Mouse (Mus musculus) CD4-positive, CD25-positive, alpha-beta regulatory T cell, adult 2 months (primary cell): Measurements from ENCODE around the gene Akap8.

ENCODE experiments used
- DNase-seq: peaks from one replicate; pipeline ENCODE4 v3.0.0-alpha.2; 2012; ENCODE audit warnings: low read depth, low spot score

Akap8 gene

DNA sequence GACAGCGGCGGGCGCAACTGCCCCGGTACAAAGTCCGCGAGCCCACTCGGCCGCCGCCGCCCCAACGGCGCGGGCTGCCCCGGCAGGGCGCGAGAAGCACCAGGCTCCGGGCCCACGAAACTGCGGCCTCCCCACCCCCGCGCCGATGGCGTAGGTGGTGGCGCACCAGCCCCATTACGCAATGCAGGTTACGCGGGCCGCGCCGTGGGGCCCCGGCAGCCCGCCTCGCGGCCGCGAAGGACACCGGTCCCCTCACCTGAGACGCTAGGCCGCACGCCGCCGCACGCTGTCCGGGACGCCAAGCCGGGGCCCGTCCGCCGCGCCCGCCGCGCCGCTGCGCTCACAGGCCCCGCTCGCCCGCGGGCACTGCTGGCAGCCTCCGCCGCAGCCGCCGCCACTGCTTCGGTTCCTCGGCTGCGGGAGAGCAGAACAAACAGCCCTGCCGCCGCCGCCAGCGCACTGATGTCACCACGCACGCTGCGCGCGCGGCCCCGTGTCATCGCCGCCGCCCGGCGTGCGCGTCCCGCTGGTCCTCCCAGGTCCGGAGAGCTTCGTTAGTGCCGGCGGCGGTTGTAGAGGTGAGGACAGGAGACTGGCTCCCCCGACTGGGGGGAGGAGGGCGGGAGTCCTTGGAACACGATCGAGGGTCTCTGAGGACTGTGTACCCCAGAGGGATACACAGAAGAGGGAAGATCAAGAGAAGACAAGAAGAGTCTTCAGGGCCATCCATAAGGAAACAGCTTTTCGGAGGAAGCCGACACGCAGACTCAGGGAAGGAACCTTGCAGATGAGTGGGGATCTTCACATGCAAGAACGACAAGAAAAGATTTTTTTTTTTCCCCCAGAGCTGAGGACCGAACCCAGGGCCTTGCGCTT is 36.5 kb downstream of the Akap8 start, which contains the start of gene Brd4:
Brd4 (minus strand) TSS at position 461 of the 876 bp plus-strand sequence.
- DNase-seq: peak; percentile 93

GRCm38 (mm10) chr17:32283771-32284221 is 37.2 kb downstream of the Akap8 start:
- peak; percentile 84 for DNase-seq

DNA sequence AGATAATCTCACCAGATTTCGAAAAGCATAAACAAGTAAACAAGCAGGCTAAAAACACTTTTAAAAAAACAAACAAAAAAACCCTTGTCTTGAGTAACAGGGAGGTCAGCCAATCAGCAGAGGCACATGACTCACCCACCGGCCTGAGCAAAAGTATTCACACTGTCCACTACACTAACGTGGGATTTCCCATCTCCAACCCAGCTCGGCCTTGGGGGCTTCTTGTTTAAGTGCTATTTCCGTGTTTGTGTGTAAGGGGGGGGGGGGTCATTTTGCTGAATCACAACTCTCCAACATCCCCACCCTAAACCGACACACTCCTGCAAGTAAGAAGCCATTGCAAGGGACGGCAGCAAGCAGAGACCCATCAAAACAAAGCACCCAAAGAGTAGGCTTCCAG is 37.7 kb downstream of the Akap8 start:
- DNase-seq: no peak

DNA sequence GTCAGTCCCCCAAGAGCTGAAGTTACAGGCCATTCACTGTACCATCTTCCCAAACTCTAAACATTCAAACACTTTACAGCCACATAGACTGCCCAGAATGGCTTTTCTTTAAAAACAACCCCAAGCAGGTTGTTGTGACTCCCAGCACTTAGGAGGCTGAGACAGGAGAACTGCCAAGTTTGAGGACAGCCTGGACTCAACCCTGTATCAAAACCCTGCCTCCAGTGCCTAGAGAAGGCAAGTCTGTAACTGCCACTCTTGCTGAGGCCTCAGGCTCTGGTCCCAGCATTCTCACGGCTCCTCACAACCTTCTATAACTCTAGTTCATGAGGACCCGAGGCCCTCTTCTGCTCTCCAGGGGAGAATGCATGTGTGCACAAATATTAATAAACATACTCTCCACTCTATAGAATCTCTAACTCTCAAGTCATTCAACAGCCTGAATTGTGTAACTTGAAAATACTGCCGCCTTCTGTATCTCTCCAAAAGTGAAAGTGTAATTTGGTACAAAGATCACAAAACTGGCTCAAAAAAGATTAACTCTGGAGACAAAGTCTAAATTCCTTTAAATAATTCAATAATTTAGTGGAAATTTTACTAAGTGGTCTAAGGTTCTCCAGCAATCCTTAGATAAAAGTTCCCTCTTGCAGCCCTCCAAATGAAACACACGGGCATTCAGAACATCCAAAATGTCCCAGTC is 39.3 kb downstream of the Akap8 start:
- DNase-seq: peak; percentile 28

GRCm38 (mm10) chr17:32281126-32281525 is 39.9 kb downstream of the Akap8 start:
- no peak for DNase-seq

DNA sequence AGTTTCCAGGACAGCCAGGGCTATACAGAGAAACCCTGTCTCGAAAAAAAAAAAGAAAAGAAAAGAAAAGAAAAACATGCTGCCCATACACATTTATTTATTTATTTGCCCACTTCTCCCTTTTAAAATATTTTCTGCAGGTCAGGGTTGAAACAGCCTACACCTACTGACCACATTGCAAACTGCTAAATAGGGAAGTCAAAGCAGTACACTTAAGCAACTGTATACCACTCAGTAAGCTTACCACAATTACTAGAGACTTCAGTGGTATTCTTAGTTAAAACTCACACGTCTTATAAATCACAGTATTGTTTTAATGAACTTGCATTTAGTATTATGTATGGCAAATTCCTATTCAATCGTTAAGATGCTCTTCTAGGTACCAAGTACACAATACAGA is 40.5 kb downstream of the Akap8 start:
- no peak for DNase-seq

DNA sequence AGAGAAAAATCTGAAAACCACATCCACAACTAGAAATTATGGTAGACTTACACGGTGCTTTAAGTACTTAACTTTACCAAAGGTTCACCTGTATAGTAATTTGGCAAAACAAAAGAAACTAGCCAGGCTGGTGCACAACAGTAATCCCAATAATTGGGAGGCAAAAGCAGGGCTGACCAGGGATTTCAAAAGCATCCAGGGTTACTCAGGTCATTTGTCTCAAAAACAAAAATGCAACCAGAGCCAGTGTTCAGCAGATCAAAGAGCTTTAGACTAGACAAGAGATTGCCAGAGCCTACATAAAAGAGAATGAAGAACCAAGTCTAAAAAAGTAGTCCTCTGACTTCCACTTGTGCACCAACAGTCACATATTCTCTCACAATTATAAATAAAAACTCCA is 43.8 kb downstream of the Akap8 start:
- DNase-seq: no peak

DNA sequence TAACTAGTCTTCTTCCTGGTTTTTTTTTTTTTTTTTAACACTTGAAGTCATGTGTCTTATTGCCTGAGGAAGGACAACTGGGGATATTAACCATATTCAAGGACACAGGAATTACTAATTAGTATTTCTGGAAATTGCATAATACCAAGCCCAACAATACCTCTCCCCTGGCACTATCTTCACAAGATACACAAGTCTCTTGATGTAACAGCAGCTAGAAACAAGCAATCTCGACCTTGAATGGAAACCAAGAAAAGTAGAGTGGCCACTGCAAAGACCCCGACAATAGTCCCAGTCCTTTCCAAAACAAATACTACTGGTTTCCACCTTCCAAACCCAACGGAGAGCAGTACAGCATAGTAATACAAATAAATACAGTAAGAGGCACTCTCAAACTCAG is 45.5 kb downstream of the Akap8 start:
- no peak for DNase-seq

DNA sequence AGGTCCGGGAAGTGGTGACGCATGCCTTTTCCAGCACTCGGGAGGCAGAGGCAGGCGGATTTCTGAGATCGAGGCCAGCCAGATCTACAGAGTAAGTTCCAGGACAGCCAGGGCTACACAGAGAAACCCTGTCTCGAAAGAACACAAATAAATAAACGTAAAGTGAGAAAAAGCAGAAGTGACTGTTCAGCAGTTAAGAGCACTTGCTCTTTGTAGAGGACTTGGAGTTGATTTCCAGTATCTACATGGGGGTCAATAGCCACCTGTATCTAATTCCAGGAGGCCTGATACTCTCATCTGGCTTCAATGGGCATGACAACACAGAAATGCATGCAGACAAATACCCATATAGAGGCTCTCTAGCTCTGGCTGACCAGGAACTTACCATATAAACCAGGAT is 51.9 kb downstream of the Akap8 start:
- no peak for DNase-seq

DNA sequence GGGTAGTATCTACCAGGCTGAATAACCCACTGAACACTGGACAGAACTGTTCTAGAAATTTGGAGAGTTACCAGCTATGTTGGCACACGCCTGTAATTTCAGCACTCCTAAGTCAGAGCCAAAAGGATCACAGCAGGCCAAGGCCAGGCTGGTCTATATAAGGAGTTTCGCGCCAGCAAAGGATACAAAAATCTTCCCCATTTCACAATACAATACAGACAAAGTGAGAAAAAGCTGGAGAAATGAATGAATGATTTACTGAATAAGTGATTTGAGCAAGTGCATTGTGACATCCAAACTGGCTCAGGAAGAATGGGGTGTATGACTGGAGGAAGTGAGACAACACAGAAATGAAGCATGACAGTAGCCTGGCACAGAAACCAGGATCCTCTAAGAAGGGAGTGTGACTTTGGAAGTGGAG is 52.5 kb downstream of the Akap8 start:
- DNase-seq: no peak

GRCm38 (mm10) chr17:32268096-32268495 is 52.9 kb downstream of the Akap8 start:
- no peak for DNase-seq

DNA sequence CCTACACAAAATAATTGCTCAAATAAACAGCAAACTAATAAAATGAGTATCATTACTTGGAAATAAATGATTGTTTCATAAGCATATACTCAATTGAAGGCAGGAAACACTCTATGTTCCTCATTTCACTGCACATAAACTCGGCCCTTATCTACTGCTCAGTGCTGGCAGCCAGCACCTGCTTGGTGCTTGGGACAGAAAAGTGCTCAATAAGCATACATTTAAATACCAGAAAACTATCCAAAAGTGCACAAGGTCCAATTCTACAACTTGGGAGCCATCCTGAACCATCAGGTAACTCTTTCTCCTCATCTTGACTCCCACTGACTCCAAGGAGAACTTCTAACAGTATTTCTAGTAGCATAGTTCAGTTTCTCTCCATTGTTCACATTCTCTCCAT is 53.4 kb downstream of the Akap8 start:
- no peak for DNase-seq

DNA sequence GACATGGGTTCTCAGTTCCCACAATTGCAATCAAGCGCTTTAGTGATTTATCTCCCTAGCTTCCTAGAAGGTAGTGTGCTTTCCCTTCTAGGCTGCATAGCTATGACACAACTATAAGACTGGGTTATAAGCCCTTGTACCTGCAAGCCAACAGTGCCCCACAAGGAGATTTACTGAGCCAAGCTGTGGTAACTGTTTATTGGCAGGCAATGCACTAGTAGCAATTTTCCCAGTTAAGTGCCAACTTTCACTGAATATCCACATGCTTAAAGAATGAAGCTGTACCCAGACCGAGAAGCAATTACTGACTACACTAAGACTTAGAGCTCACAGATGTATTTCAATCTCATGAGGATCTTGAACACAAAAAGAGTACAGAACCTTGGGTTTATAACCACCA is 57.4 kb downstream of the Akap8 start:
- DNase-seq: no peak

DNA sequence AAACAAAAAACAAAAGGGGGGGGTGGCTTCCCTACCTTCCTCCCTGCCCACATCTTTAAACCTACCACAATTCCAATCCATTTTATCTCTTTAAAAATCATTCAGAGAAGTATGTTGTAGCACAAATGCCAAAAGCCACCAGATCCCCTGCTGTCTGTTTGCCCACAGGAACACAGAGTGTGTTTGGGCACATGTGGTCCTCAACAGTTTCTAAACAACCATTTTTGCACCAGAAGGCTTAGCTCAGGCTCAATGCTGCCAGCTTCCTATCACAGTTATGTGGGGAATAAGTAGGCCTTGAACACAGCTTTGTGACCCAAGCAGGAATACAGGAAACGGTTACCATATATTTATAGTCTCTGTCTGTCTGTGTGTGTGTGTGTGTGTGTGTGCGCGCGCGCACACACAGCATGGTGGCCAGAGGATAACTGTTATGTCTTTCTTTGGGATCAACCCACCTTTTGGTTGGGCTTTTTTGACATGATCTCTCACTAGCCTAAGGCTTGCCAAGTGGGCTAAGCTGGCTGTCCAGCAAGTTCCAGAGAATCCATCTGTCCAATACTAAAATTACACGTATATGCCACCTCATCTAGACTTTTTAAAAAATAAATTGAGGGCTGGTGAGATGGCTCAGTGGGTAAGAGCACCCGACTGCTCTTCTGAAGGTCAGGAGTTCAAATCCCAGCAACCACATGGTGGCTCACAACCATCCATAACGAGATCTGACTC is 58.0 kb downstream of the Akap8 start:
- no peak for DNase-seq

DNA sequence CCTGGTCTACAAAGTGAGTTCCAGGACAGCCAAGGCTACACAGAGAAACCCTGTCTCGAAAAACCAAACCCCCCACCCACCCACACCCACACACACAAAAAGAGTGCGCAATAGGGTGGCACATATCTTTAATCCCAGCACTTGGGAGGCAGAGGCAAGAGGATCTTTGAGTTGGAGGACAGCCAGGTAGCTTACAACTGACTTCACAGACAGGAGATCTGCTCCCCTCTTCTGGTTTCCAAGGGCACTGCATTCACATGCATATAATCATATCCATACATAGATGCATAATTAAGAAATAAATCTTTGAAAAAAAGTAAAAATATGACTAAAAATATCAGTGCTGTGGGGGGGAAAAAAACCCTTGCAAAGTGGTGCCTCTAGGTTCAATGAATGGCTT is 62.2 kb downstream of the Akap8 start:
- DNase-seq: peak; percentile 45

DNA sequence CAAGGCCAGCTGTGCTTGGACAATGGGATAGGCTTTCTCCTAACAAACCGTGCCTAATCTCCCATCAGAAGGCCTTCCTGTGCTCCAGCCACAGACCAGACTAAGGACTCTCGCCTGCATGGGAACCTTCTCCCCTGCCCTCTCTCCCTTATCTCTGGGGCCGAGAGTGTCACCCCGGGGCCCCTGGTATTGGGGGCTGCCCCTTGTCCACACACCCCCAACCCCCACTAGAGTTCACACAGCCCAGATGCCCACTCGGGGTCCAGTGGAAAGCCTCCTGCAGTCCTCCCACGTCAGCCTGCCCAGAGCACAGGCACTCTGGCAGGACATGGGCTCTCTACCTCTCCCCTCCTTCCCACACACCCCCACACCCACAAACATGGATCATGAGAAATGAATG is 63.1 kb downstream of the Akap8 start:
- DNase-seq: no peak

DNA sequence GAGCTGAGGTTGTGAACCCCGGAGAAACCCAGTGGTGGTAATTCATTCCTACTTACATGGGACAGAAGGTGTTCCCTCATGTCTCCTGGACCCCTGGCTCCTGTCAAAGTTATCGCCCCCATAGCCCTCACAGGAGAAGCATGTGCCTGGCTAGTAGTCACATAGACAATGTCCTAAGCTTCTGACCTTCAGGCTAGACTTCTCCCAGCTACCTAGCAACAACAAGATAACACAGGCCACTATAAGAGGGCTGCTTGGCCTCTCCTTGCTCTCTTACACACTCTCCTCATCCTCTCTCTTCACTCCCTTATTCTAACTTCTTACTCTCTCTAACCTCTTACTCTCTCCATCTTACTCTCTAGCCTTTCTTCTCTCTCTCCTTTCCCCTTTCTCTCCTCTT is 63.6 kb downstream of the Akap8 start:
- DNase-seq: no peak

DNA sequence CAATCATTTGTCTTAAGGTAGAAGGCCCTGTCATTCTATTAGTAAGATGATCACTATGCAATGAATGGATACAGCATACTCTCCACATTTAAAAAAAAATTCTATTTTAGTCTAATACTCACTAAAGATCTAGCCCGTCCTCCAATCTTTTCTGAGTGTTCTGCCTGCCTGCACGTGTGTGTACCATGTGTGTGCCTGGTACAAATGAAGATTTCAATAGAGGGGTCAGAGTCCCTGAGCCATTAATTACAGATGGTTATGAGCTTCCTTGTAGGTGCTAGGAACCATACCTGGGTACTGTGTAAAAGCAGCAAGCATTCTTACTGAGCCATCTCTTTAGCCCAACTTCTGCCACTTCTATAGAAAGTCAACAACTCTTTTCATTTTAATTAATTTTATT is 64.1 kb downstream of the Akap8 start:
- DNase-seq: no peak
